Mouse (Mus musculus) lung, adult 2 months (tissue): Measurements from ENCODE around the gene Umad1. TPM values are rescaled to one million over a fixed set of nuclear protein-coding genes. Genes with fewer than 3 reads are reported as not detected.

ENCODE experiments used
- DNase-seq: peaks from one replicate; pipeline ENCODE4 v3.0.0; 2022
- H3K4me1 ChIP-seq: fragments of 200-500 bp; 2 replicates; pipeline ENCODE4 v1.6.1; 2011; ENCODE audit warnings: low read length; ENCODE audit not compliant: control insufficient read depth, insufficient read depth
- H3K4me3 ChIP-seq: fragments of 200-500 bp; replicated peaks from 2 replicates; pipeline ENCODE3; 2011; ENCODE audit warnings: low read depth, mild to moderate bottlenecking, control low read depth, low read length; ENCODE audit errors: extremely low read depth
- CTCF ChIP-seq: fragments of 200-500 bp; IDR thresholded peaks from 2 replicates; pipeline ENCODE4 v1.5.1; 2011; ENCODE audit warnings: mild to moderate bottlenecking, low read length, control low read depth; ENCODE audit not compliant: insufficient read depth
- POLR2A ChIP-seq: fragments of 200-500 bp; IDR thresholded peaks from 2 replicates; pipeline ENCODE4 v1.6.1; 2011; ENCODE audit warnings: low read depth, mild to moderate bottlenecking, control low read depth, low read length, borderline replicate concordance; ENCODE audit errors: extremely low read depth
- WGBS: fragments of 180-500 bp; shearing (Covaris S2); methylation state at CpG from one replicate; pipeline ENCODE4 v1.1.7; 2018; 5-methylcytosine and 5-hydroxymethylcytosine counted together
- polyA plus RNA-seq: library from polyadenylated mRNA; depleted of rRNA; stranded (reverse); fragments of >200 nt; gene quantifications from 2 replicates; pipeline ENCODE4 v1.2.3, GENCODE M21; 2012

The Umad1 gene
- polyA plus RNA-seq, 1 experiment: 8.7 TPM

DNA sequence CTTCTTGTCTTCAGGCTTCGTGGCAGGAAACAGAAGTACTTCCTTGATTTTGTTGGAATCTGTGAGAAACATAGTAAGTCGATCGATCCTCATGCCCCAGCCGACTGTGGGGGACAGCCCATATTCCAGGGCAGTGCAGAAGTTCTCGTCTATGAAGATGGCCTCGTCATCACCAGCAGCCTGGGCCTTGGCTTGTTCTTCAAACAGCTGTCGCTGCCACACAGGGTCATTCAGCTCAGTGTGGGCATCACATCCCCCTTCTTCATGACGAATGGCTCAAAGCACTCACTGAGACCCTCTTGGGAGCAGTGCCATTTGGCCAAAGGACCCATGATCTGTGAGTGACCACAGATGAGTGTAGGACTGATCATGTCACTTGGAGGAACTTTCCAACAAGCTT, 118.6 kb downstream of the Umad1 start:
- Histone ChIP-seq H3K4me1 (no peaks in the 10 kb centered on the region; the same call in 1 of the 2 replicates), H3K4me3 (no peak overlapping the region)
- DNase-seq: no peak
- 79% methylated on average over 8 of the region's 8 CpGs for WGBS
- TF ChIP-seq POLR2A: no peak
- no peak for TF ChIP-seq CTCF

DNA sequence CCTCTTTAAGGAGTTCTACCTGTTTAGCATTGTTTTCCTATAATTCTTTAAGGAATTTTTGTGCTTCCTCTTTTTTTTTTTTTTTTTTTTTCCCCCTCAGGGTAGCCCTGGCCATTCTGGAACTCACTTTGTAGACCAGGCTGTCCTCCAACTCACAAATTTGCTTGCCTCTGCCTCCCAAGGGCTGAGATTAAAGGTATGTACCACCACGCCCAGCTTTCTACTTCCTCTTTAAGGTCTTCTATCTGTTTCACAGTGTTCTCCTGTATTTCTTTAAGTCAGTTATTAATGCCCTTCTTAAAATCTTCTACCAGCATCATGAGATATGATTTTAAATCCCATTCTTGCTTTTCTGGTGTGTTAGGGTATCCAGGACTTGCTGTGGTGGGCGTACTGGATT, 130.2 kb downstream of the Umad1 start:
- TF ChIP-seq CTCF (no peak), POLR2A (no peak)
- 96% methylated on average over 2 of the region's 2 CpGs for WGBS
- H3K4me3 ChIP-seq: no peak overlapping the region

DNA sequence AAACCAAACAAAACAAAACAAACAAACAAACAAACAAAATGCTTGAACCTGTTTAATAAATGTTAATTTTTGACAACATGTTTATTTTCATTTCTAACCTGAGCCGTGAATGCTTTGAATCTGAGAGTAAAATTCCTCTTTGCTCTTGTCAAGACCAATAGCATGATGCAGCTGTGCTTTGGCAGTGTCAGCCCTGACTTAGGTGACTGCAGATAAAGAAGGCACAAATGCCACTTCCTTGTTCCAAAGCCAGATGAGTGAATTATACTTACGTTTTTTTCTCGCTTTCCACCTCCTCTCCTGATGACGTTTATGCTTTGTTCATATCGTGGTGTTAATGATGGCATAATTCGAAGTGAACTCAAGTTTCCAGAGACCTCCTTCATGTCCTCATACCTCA, 131.2 kb downstream of the Umad1 start:
- DNase-seq: no peak
- WGBS: 83% methylated on average over 6 of the region's 6 CpGs
- peaks cover 6% of the 10 kb centered on the region; the same call in 1 of the 2 replicates for H3K4me1 ChIP-seq
- no peak overlapping the region for H3K4me3 ChIP-seq
- no peak for TF ChIP-seq CTCF
- TF ChIP-seq POLR2A: no peak

More for the DNA sequence above, 130.2 kb downstream of the Umad1 start:
- DNase-seq: no peak
- H3K4me1 ChIP-seq: peaks cover 4% of the 10 kb centered on the region; the same call in 1 of the 2 replicates

DNA sequence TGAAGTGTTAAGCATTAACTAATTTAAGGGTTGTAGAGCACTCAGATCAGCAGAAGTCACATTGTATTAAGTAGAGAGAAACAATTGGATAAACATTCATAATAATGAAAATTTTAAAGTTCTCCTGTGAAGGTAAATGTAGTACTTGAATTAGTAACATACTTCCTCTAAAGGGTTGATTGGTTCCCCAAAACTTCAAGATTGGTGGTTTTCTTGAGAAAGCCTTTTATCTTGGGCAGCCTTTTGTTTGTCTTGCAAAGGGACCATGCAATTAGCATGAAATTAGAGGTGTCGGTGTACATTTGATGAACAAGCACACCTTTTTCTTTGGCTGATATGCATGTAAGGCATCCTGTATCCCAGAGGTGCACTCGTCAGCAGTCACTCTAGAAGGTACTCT, 131.8 kb downstream of the Umad1 start:
- Histone ChIP-seq H3K4me3 (no peak overlapping the region), H3K4me1 (peaks cover 6% of the 10 kb centered on the region; the same call in 1 of the 2 replicates)
- no peak for TF ChIP-seq POLR2A
- TF ChIP-seq CTCF: no peak
- WGBS: 89% methylated on average over 2 of the region's 2 CpGs
- DNase-seq: no peak

DNA sequence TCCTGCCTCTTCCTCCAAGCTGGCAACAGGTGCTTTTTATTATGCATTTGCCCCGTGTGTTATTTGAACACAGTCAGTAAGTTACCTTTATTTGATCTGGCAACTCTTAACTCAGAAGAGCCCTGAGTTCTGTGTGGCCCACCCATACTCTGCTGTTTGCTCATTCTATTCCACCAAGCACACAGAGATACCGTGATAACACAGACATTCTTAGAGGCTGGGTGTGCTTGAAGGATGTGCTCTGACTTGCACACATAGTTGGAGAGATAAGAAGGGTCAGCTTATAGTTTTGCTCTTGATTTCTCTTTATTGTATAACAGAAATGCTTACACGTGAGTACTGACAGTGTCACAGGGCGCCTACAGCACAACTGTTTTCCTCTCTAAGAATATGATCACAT, 133.9 kb downstream of the Umad1 start:
- H3K4me1 ChIP-seq: peaks cover 6% of the 10 kb centered on the region; the same call in 1 of the 2 replicates
- TF ChIP-seq CTCF (no peak), POLR2A (no peak)
- no peak for DNase-seq
- no peak overlapping the region for H3K4me3 ChIP-seq
- 45% methylated on average over 4 of the region's 4 CpGs for WGBS

DNA sequence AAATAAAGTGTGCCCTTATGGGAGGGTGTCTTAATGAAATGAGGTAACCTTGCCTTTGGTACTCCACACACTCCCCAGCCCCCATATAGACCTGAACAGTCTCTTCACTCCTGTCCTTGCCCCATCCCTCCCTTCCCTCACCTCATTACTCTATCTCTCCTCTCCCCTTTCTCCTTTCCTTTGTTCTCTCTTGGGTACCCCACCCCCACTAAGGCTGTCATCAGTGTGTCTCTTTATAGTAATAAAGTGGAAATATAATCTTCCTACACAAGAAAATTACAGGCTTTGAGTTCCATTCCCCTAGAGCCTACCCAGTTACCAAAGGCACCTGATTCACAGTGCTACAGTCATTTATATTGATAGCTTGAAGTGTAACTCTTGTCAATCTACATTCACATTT, 135.0 kb downstream of the Umad1 start:
- DNase-seq: no peak
- H3K4me3 ChIP-seq: no peak overlapping the region
- TF ChIP-seq CTCF (no peak), POLR2A (no peak)
- H3K4me1 ChIP-seq: peaks cover 6% of the 10 kb centered on the region; the same call in 1 of the 2 replicates

DNA sequence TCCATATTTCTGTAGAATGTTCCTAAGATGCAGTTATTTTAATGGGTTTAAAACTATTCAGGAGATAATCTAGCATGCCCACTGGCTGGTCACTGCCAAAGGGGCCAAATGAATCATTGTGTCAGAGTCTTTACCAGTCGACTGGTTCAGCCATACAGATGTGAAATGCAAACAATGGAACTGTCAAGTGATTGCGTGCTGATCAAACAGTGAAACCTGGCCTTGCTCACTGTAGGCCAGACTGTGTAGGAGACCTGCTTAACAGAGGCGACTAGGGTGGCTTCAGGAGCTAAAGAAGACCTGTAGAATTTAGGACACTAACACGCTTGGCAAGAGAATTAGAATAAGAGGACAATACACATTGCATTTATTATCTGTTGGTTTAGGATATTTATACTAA, 136.0 kb downstream of the Umad1 start:
- Histone ChIP-seq H3K4me3 (no peak overlapping the region), H3K4me1 (peaks cover 6% of the 10 kb centered on the region; the same call in 1 of the 2 replicates)
- DNase-seq: no peak
- WGBS: 63% methylated on average over 4 of the region's 4 CpGs
- no peak for TF ChIP-seq POLR2A
- no peak for TF ChIP-seq CTCF

DNA sequence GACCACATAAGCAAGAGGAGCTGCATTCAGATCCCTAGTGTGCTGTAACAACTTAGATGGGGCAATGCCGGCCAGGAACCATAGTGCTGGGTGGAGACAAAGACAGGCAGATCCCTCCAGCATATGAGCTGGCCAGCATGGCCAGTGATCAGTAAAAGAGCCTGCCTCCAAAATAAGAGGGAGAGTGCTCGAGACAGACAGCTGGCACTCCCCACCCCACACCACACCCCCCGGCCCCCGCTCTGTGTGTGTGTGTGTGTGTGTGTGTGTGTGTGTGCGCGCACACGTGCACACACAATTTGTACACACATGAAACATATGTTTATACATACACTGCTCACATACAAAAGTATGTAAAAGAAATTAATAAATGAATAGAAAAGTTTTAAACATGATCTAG, 138.2 kb downstream of the Umad1 start:
- WGBS: 91% methylated on average over 7 of the region's 7 CpGs
- H3K4me3 ChIP-seq: no peak overlapping the region
- peaks cover 6% of the 10 kb centered on the region; the same call in 1 of the 2 replicates for H3K4me1 ChIP-seq
- no peak for DNase-seq
- TF ChIP-seq POLR2A: no peak
- TF ChIP-seq CTCF: no peak

DNA sequence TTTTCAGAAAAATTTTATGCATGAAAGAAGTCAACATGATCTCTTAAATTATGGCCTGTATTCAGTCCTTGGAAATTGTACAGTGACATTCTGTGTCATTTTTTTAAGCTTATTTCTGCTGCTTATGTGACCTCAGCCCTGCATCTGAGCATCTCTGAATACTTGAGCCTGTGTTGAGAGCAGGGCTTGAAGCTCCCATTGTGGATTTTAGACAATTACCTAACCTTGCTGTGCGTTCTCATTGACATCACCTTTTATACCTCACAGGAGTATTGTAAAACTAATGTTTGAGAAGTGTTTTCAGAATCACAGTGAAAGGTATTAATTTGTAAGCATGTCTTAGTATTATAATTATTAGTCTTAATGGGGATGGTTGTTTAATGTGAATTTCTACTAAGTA, 140.6 kb downstream of the Umad1 start:
- 70% methylated on average over 1 of the region's 1 CpGs for WGBS
- no peak for TF ChIP-seq POLR2A
- no peak for DNase-seq
- Histone ChIP-seq H3K4me1 (0 out of 2 replicates have a peak, but pooled peaks cover 2% of the 10 kb centered on the region), H3K4me3 (no peak overlapping the region)

DNA sequence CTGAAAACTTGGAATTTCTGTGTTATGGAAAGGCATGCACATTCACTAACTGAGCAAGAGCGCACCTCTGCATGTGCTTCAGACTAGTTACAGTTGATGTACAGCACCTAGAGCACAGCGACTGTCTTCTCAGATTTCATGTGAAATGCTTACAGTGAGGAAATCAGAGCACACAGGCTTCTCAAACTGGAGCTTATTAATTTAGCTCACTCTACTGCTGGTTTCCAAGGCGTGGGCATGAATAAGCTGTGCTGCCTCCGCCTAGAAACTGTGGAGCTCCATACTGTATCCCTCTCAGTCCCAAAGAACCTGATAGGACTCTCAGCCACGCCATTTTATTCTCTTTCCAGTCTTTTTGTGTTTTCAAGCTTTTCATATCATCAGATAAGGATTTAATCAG, 144.0 kb downstream of the Umad1 start:
- Histone ChIP-seq H3K4me3 (no peak overlapping the region), H3K4me1 (no peaks in the 10 kb centered on the region)
- 95% methylated on average over 5 of the region's 5 CpGs for WGBS
- no peak for DNase-seq
- TF ChIP-seq POLR2A: no peak
- TF ChIP-seq CTCF: no peak

DNA sequence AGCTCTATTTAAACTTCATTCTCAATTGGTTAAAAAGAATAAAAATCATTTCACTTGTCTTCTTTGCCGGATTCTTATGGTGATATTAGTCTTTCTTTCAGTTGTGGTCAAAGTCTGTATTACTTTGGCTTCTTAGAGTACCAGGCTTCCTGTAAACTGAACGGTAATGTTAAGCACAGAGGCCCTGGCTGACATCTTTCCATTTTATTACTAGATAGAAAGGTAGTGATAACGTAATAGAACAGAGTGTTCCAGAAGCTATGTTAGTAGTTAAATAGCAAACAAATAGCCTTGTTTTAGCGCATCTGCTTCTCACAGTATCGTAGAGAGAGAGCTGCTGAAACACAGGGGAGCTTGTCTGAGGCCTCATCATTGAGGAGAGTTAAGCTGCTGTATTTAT, 146.8 kb downstream of the Umad1 start:
- 94% methylated on average over 5 of the region's 5 CpGs for WGBS
- TF ChIP-seq POLR2A: no peak
- TF ChIP-seq CTCF: no peak

DNA sequence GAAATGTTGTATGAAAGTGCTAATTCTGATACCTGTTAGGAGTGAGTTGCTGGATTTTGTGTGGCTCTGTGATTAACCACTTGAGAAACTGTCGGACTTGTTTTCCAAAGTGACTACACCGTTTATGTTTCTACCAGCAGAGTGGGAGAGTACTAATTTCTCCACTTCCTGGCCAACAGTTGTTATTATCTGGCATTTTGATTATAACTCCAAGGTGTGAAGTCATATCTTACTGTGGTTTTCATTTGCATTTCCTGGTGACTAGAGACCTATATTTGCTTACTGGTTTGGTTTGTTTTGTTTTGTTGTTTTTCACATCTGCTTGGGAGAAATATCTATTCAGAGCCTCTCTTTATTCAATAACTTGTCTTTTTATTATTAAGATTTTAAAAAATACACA, 149.2 kb downstream of the Umad1 start:
- WGBS: 64% methylated on average over 2 of the region's 2 CpGs
- no peak for TF ChIP-seq CTCF
- no peak for TF ChIP-seq POLR2A
- Histone ChIP-seq H3K4me1 (no peaks in the 10 kb centered on the region), H3K4me3 (no peak overlapping the region)
- DNase-seq: no peak

More for the DNA sequence above, 146.8 kb downstream of the Umad1 start:
- Histone ChIP-seq H3K4me1 (no peaks in the 10 kb centered on the region), H3K4me3 (no peak overlapping the region)
- no peak for DNase-seq
